Mouse (Mus musculus): Measurements from ENCODE around the gene Serpinb3b. TPM values are rescaled to one million over a fixed set of nuclear protein-coding genes. Genes with fewer than 3 reads are reported as not detected.
A peak's percentile ranks its signal among the peaks of the same experiment; 100 is the strongest.
"Not testable (repeated sequence)": the region's sequence is repeated elsewhere in the genome, so short reads cannot be mapped to it uniquely, and the experiment has no call there.

Serpinb3b gene
- not detected for total RNA-seq (2021)
- polyA plus RNA-seq (2012; rRNA removed) = not detected in 2 replicates
- long read RNA-seq = 0 reads

- intact Hi-C loops (cut with DNase I); H3K79me2 ChIP-seq (replicated peaks; ENCODE audit: control insufficient read depth, insufficient read depth, low read length); H3K9ac ChIP-seq (ENCODE audit: low read depth, low read length); H3K27me3 ChIP-seq (ENCODE audit: control insufficient read depth, insufficient read depth, low read length); H3K4me3 ChIP-seq; H3K4me1 ChIP-seq (ENCODE audit: control insufficient read depth, insufficient read depth, low read length); H3K27ac ChIP-seq; H3K36me3 ChIP-seq (ENCODE audit: control insufficient read depth, insufficient read depth, low read length); DNase-seq: not testable (repeated sequence)
These were observed at the start of gene Serpinb3b, which contains the start of gene Serpinb3c for GRCm38 (mm10) chr1:107278261-107278660. Gene Serpinb3b (minus strand): TSS chr1:107278361. Gene Serpinb3c (minus strand): TSS chr1:107278371.

- not testable (repeated sequence) for H3K27ac ChIP-seq; H3K4me1 ChIP-seq (ENCODE audit: control insufficient read depth, insufficient read depth, low read length); H3K79me2 ChIP-seq (replicated peaks; ENCODE audit: control insufficient read depth, insufficient read depth, low read length); DNase-seq; H3K36me3 ChIP-seq (ENCODE audit: control insufficient read depth, insufficient read depth, low read length); H3K9ac ChIP-seq (ENCODE audit: low read depth, low read length); H3K27me3 ChIP-seq (ENCODE audit: control insufficient read depth, insufficient read depth, low read length); H3K4me3 ChIP-seq
- peak; percentile 61 for TF ChIP-seq CTCF (IDR thresholded peaks at IDR 0.05)
- 30% methylated on average over 3 of the region's 3 CpGs for WGBS
- intact Hi-C loops (cut with DNase I) = loop anchor here (5.0 kb wide), 1 partner anchor 239 kb away; no protein-coding TSS in a partner anchor
These were observed 35.0 kb downstream of the Serpinb3b start for GRCm38 (mm10) chr1:107243170-107243569.

- H3K27ac ChIP-seq; H3K79me2 ChIP-seq (replicated peaks; ENCODE audit: control insufficient read depth, insufficient read depth, low read length); H3K27me3 ChIP-seq (ENCODE audit: control insufficient read depth, insufficient read depth, low read length); H3K4me1 ChIP-seq (ENCODE audit: control insufficient read depth, insufficient read depth, low read length); H3K36me3 ChIP-seq (ENCODE audit: control insufficient read depth, insufficient read depth, low read length); H3K9ac ChIP-seq (ENCODE audit: low read depth, low read length); H3K4me3 ChIP-seq; intact Hi-C loops (cut with DNase I); DNase-seq: not testable (repeated sequence)
- 63% methylated on average over 1 of the region's 1 CpGs for WGBS
These were observed 60.9 kb downstream of the Serpinb3b start for GRCm38 (mm10) chr1:107217276-107217675.

- H3K27ac ChIP-seq; intact Hi-C loops (cut with DNase I); H3K9ac ChIP-seq (ENCODE audit: low read depth, low read length); H3K4me1 ChIP-seq (ENCODE audit: control insufficient read depth, insufficient read depth, low read length); H3K36me3 ChIP-seq (ENCODE audit: control insufficient read depth, insufficient read depth, low read length); H3K4me3 ChIP-seq; H3K79me2 ChIP-seq (replicated peaks; ENCODE audit: control insufficient read depth, insufficient read depth, low read length); H3K27me3 ChIP-seq (ENCODE audit: control insufficient read depth, insufficient read depth, low read length); DNase-seq: not testable (repeated sequence)
- TF ChIP-seq CTCF (IDR thresholded peaks at IDR 0.05) = peak; percentile 34
These were observed 150.7 kb downstream of the Serpinb3b start for GRCm38 (mm10) chr1:107127453-107127852.

Other genes with a start within 250 kb of the Serpinb3b start
- gene Serpinb3a, start 226.1 kb downstream of the Serpinb3b start, total RNA-seq (2021) = not detected
- not detected in 2 replicates for gene Serpinb3a, start 226.1 kb downstream of the Serpinb3b start, polyA plus RNA-seq (2012; rRNA removed)
- gene Serpinb3d, start 194.9 kb downstream of the Serpinb3b start, total RNA-seq (2021) = not detected
- not detected in 2 replicates for gene Serpinb3d, start 194.9 kb downstream of the Serpinb3b start, polyA plus RNA-seq (2012; rRNA removed)
- gene Serpinb3c, start within 50 bp of the Serpinb3b start, total RNA-seq (2021) = not detected
- not detected in 2 replicates for gene Serpinb3c, start within 50 bp of the Serpinb3b start, polyA plus RNA-seq (2012; rRNA removed)
- gene Serpinb11, start 82.8 kb upstream of the Serpinb3b start, total RNA-seq (2021) = not detected
- not detected in 2 replicates for gene Serpinb11, start 82.8 kb upstream of the Serpinb3b start, polyA plus RNA-seq (2012; rRNA removed)
- gene Serpinb7, start 121.3 kb upstream of the Serpinb3b start, total RNA-seq (2021) = not detected
- gene Serpinb7, start 121.3 kb upstream of the Serpinb3b start, polyA plus RNA-seq (2012; rRNA removed) = not detected in 2 replicates
- gene Serpinb2, start 233.1 kb upstream of the Serpinb3b start, total RNA-seq (2021) = under 1 TPM; 0.48 to 0.50 TPM
- 0.09 and 0.68 TPM in 2 replicates for gene Serpinb2, start 233.1 kb upstream of the Serpinb3b start, polyA plus RNA-seq (2012; rRNA removed)